Mouse (Mus musculus): Measurements from ENCODE around the gene Pex16.
A peak's percentile ranks its signal among the peaks of the same experiment; 100 is the strongest.

The Pex16 gene

DNA sequence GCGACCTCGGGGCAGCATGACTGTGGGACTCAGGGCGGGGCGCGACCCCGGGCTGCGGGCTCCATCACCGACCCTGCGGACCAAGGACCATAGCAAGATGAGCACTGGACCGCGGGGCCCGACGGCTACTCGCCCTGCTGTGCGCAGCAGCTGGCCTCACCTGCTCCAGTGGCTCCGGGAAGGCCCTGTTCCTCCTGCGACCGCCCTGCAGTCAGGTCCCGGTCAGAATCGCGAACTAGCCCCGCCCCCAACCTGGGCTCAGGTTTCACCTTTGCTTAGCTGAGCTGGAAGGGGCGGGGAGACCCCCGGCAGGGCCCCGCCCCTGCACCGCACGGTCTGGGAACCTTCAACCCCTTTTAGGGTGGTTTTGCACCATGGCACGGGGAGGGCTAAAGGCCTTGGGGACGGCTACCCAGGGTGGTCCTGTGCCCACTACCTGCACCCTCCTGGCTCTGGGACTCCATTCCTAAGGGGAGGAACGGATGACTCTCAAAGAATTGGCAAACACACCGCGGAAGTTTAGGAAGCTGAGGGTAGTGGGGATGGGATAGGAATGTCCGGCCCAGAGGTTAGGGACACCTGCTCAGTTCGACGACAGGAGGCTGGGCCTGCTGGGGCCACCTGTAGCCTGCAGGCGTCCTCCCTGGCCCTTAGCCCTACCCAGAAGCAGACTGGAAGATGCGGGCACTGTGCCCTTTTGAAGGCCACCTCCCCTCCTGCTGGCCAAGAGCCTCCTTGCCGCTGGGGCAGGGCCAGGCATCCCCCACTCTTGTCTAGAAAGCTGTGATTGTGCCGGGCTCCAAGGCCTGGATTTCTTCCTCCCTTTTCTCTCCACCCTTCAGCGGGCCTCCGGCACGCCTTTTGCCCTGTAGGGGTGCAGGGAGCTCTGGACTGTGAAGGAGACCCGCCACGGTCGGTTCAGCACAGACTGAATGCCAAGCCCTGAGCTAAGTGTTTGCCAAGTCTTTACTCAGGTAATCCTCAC, 3.4 kb upstream of the Pex16 start:
- DNase-seq (ENCODE audit: low read depth): no peak

DNA sequence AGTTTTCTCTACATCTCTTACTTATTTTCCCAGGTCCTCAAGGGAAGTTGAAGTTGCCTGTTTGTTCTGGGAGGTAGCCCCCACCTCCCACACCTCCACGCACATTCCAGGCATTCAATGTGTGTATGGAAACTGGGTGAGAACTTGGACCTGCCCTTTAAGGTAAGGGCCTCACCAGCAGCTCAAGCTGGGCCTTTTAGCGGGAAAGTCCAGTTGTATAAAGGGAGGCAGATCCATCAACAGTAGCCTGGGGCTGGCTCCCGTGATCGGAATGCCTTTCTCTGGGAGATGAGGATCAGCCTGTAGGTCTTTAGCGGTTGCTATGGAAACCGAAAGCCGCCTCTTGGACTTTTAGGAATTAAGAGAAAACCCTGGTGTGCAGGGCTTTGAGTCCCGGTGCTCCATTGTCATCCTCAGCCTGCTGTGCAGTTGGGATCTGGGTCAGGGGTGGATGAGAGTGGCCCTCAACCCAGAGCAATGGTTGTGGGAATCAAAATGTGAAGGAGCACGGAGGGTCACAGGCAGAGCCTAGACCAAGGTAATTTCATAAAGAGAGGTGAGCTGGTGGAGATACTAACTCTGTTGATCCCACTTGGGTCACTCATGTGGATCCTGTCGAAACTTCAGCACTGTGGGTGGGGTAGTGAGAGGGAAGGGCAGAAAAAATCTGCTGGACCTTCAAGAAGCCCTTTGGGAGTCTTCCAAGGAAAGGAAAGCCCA, 2.3 kb upstream of the Pex16 start:
- no peak for DNase-seq (ENCODE audit: low read depth)

DNA sequence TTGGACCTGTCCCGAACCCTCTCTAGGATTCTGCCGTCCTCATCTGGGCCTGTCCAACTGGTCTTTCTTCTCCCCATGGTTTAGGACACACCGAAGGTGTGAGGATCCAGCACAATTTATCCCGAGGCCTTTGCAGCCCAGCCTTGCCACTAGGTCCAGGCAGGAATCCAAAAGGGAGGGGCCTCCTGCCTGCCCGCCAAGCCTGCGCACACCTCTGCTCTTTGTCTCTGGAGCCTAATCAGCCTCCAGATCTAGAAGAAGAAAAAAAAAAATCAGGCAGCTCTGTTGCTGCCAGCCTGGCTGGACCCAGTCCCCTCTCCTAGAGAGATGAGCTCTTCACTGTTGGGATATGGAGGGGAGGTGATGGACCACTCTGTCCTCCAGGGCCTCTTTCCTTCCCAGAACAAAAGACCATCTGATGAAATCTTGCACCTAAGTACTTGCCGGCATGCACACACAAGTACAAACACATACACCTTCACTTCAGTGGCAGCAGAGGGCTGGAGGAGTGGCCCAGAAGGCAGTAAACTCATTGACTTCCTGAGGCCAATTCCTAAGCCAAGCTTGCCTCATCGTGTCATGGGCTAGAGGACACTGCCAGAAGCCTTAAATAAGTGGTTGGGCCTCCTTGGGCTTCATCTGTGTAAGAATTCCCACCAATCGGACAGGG, 1.6 kb upstream of the Pex16 start:
- no peak for DNase-seq (ENCODE audit: low read depth)

DNA sequence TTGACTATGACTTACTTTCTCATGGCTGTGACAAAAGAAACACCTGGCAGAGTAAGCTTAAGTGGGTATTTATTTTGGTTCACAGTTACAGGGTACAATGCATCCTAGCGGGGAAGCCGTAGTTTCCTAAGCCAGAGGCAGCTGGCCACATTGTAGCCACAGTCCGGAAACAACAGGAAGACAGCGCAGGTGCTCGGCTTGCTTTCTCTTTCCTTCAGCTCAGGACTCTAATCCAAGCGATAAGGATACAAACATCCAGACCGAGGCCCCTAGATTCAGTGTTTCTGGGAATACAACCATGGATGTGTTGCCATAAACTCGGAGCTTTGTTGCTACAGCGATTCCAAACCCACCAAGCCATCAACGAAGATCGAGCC, 1.1 kb upstream of the Pex16 start:
- no peak for DNase-seq (ENCODE audit: low read depth)

DNA sequence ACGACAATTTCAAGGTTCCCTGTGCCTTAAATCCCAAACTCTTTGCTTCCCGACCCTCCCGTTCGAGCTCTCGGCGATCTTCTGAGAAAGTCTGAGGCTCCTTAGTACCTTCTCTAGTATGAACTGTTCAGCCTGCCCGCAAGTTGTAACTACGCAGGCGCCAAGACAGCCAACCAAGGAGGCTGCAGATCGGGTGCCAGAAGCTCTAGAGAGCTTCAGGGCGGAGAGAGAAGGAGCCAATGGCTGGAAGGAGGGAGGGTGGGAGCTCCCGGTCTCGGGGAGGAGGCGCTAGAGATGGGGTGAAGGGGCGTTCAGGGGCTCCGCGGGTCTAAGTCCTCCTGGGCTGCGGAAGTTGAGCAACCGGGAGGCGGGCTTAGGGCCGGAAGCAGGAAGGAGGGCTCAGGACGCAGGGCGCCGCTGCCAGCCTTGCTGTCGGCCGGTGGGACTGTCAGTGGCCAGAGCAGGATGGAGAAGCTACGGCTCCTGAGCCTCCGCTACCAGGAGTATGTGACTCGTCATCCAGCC, 685 bp downstream of the Pex16 start:
- peak; percentile 98 for DNase-seq (ENCODE audit: low read depth)

DNA sequence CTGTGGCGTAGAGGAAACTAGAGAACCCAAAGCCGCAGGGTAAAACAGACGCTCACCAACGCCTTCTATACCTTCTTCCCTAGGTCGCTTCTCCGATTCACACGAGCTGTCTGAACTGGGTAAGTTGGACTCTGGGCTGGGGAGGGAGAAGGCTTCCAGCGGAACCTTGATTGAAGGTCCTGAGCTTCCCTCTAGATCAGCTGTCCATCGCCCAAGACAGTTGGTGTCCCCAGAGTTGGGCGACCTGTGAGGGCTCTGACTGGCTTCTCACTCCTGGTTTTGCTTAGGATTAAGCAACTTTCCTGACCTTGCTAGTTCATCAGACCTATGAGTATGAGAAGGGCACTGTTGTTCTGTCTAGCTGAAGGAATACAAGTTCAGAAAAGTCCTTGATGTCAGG, 1.3 kb downstream of the Pex16 start:
- peak; percentile 6 for DNase-seq (ENCODE audit: low read depth)

DNA sequence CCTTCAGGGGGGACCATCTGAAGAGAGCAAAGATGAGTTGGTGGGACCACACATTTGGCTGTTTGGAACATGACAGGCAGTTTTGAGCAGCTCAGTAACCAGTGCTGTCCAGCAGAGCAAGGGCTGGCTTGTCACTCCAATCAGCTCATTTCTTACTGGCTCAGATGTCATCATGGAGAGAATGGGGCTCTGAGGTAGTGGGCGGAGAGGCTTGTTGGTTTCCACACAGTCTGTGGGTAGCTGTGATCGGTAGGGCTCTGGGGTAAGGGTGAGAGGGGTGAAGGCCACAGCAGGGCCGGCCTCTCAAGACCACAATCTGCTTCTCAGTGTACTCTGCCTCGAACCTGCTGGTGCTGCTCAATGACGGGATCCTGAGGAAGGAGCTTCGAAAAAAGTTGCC, 1.8 kb downstream of the Pex16 start:
- DNase-seq (ENCODE audit: low read depth): peak; percentile 22

DNA sequence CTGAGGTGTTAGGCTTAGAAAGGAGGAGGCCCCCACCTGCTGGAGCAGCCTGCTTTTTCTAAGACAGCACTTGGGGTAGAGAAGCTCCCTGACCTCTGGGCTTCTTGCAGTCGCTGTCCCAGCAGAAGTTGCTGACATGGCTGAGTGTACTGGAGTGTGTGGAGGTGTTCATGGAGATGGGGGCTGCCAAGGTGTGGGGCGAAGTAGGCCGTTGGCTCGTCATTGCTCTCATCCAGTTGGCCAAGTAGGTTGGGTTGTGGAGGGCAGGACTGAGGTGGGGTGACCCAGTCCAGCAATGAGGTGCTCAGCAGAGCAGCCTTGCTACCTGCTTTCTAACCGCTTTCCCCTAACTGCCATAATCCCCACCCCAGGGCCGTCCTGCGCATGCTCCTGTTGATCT, 2.8 kb downstream of the Pex16 start:
- no peak for DNase-seq (ENCODE audit: low read depth)

DNA sequence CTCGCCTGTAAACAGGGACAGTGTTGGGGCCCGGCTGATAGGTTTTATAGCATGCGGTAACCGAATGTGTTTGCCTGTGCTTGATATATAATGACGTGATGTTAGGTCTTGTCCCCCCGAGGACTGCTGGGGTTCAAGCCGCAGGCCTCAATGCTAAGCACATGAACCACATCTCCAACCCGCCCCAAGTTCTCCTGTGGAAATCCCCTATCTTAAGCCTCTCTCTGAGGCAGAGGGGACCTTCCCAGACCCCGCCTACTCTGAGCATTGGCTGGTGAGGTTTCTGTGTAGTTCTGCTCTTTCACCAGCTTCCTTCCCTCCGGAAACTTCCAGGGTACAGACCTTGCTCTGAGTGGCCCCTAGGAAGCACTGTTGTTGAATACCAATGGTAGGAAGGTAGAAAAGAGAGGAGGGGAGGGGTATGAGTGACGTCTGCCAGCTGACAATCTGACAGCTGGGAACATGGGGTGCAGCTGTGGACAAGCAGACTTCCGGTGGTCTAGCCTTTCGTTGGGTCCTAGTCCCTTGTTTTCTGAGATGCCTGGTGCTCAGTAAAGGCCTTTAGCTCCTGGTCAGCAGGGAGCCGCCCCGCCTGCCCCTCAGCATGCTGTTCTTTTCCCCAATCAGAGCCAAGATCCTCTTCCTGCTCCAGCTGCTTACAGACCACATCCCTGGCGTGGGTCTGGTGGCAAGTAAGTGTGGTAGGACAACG, 5.5 kb downstream of the Pex16 start:
- DNase-seq (ENCODE audit: low read depth): no peak

DNA sequence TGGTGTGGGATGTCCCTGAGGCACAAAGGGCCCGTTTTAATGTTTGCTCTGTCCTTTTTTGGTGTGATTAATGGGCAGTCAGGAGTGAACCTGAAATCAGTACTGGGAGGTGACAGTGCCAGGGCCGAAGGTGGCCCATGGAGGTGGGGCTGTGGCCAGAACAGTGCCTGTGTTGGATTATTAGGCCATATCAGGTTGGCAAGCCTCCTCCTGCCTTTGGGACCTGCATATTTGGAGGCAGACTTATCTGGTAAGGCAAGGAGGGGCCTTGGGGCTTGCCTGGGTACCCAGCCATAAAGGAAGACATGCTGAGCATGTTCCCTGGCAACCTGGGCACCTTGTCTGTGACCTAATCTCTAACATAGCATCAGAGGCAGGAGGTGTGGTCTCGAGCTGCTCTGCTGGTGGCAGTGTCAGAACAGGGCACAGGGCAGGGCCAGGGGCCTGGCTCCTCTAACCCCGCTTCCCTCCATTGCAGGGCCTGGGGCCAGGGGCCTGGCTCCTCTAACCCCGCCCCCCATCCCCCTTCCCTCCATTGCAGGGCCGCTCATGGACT, 6.1 kb downstream of the Pex16 start:
- DNase-seq (ENCODE audit: low read depth): no peak

DNA sequence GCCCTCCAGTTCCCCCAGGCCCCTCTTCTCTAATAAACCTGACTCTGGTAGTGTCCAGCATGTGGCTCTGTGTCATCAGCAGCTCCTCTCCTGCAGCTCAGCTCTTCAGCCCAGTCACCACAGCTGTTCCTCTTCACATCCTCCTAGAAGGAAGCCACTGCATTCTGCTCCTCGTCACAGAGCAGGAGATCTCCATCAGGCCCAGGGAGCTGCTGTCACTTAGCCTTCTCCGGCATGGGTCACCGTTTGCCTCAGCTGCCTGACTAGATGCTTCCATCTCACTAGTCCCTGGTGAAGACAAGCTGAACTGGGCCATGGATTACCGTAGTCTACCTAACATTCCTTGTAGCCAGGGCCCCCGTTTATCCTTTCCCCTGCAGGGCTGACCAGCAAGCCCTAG, 6.7 kb downstream of the Pex16 start:
- no peak for DNase-seq (ENCODE audit: low read depth)

DNA sequence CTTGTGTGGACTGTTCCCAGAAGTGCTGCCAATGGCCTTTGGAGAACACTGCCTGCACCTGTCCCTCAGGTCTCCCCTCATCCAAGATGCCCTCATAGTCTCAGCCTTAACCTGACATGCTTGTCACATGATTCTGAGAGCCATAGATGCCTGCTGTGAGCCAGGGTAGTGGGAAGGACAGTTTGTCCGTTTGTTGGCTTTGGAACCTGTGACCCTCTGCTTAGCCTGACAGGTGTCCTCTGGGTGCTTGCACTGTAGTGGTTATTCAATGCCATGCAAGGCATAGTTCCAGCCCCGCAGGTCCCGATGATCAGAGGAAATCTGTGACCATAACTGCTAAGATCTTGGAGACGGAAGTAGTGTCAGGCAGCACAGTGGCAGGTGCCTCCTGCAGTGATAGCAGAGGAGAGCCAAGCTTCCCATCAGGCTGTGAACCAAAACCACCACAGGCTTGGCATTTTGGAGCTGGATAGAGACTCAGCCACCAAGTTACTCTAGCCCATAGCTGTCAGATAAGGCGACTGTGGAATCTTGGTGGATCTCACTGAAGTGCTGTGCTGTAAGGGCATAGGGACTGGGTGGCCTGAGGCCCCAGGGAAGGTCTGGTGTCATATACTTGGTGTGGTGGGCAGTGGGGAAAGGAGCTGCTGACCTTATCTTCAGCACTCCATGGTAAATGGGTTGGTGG, 7.6 kb downstream of the Pex16 start, which contains the start of gene 1700029I15Rik:
Gene 1700029I15Rik (plus strand): TSS at position 638 of the 688 bp plus-strand sequence.
- DNase-seq (ENCODE audit: low read depth): no peak

DNA sequence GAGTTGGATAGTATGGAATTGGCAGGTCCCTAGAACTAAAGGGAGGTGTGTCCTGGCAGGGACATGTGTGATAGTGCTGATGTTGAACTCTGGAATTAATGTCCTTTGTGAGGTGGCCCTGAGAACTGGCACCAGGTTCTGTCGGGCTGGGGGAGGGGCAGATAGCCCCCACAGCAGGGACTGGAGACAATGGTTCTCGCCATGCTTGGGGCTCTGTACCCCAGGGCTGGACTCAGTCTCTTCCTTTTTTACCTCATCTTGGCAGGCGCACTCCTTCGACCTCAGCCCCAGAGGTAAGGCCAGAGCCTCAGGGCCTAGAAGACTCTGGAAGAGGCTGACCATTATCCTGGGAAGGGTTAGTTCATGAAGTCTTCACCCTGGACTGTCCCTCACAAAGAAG, 8.3 kb downstream of the Pex16 start:
- DNase-seq (ENCODE audit: low read depth): no peak

DNA sequence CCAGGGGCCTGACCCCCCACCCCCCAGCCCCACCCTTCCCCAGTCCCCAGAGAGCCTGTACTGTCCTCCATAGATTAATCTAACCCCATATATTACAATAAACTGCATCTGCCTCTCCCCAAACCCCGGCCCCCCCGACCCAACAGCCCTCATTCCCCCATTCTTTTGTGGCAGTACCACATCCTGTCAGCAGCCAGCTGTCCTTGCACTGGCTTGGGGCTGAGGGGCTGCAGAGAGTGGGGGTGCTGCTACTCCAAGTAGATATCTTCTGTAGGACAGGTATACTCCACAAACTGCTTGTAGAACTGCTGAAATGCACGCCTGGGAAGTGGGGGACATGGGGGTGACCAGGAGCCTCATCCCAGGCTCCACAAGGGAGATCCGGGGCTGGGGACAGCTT, 9.6 kb downstream of the Pex16 start:
- no peak for DNase-seq (ENCODE audit: low read depth)

DNA sequence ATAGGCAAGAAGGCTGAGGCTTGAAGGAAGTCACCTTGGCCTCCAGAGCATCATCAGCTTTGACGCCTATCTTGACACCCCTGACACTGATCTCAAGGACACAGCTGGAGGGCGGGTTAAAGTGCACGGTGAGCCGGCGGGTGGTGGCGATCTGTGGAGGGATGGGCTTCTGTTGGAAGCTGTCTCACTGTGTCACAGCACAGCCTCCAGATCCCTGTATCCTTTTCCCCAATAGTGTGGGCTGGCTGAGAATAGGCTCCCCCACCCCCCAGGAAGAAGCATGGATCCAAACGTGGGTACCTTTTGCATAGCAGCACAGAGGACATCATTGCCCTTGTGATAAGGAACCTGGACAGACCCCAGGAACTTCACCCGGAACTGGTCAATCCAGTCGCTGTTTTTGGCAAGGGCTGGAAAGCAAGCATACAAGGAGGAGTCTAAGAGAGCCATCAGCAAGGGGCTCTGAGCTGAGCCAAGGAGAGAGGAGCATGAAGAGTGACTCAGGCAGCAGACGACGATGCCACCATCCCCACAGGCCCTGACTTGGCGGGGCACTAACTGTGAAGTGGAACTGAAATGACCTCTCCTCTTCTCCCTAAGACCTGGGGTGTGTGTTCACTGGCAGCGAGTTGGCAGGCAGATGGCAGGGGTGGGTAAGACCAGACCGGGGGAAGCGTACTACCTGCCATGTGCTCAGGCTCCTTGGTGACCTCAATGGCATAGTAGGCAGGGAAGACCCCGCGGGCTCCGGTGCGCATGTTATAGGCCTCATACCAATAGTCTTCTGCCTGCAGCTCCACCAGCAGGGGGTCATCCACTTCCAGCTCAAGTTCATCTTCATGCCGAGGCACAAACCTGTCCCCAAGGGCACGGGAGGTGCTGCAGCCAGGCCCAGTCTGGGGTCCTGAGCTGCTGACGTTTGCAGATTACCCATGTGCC, 10.9 kb downstream of the Pex16 start:
- no peak for DNase-seq (ENCODE audit: low read depth)

DNA sequence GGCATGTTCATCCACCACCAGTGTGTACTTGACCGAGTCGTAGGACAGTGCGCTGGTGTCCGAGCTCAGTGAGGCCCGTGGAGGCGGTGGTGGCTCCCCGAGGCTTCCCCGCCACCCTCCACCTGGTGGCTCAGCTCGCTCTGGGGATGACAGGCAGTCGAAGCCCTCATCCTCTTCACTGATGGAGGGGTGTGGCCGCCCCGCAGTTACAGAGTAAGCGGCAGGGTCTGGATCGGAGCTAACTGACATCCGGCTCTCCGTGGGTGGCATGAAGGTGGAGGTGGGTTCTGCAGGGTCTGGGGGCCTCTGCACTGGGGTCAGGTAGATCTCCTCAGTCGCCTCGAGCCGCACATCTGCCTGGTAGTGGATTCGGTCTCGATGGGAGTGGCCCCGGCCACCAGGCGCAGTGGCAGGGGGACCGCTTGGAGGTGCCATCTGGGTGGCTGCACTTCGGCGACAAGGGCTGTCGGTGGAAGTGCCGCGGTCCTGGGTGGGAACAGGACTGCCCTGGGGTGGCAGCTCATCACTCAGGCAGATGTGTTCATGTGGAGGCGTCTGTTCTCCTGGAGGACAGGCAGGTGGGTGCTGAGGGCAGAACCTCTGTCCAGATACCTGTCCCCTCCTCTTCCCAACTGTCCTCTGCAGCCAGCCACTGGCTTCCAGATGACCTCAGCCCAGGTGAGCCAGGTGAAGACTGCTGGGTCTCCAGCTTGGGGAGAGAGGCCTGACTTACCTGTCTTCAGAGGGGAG, 12.5 kb downstream of the Pex16 start:
- DNase-seq (ENCODE audit: low read depth): no peak

DNA sequence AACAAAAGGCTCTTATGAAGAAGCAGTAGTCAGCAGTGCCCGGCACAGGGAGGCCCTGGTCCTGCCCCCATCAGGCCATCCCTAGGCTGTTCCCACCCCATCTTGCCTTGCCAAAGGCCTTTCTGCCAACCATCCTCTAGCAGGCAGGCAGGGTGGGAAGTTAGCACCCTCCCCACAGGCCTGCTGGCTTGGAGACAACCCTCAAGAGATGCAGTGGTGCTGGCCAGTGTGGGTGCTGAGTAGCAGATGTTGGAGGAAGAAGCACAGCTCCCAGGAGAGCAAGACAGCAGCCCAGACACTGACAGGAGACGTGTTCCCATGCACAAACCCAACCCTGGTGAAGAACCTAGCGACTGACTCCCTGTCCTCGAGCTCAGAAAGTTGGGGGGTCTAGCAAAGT, 13.2 kb downstream of the Pex16 start:
- peak; percentile 44 for DNase-seq (ENCODE audit: low read depth)

DNA sequence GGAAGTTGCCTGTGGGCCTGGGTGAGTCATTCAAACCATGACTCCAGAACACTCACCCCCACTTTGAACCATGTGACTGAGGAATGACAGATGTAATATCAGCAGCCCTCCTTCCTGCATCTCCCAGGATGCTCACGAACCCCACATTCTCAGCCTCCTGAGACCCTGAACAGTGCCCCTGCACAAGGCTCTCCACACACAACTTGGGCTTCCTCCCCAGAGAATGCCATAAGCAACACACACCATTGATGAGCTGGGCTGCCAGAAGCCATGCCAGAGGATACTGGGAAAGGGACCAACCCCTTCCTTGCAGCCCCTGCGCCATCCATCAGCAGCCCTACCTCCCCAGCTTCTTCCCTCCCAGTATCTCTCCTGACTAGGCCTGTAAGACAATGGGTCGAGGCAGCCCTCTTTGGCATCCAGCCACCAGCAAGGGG, 13.6 kb downstream of the Pex16 start:
- peak; percentile 51 for DNase-seq (ENCODE audit: low read depth)
